Mouse (Mus musculus) c-Kit-positive CD71-negative TER-119-negative erythroid progenitor cells, embryonic 14.5 days (primary cell): Measurements from ENCODE around the gene Hoxa5.

Experiments
- DNase-seq: peaks from one replicate; pipeline ENCODE4 v3.0.0-alpha.2; 2013; ENCODE audit warnings: low read depth

The Hoxa5 gene

GRCm38 (mm10) chr6:52177061-52177735, 27.2 kb downstream of the Hoxa5 start, which contains the start of gene 5730596B20Rik:
TSS of gene 5730596B20Rik (plus strand) at chr6:52177498.
- DNase-seq: no peak

DNA sequence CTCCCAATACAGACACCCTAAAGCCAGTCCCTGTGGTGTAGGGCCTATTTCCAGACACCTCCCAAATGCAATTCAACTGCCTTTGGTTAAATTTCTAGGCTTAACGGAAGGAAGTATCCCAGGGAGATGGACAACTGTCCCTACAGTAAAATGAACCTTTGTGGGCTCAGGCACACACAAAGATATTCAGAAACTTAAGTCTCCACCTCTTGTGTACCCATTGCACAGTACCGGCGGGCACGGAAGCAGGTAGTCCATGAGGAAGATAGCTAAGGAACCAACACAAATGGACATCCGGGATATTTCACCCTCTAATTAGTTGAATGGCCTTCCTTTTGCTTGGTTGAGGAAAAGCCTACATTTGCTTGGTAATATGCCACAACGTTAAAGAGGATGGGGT, 28.0 kb downstream of the Hoxa5 start:
- no peak for DNase-seq

GRCm38 (mm10) chr6:52175864-52176263, 28.5 kb downstream of the Hoxa5 start:
- no peak for DNase-seq

DNA sequence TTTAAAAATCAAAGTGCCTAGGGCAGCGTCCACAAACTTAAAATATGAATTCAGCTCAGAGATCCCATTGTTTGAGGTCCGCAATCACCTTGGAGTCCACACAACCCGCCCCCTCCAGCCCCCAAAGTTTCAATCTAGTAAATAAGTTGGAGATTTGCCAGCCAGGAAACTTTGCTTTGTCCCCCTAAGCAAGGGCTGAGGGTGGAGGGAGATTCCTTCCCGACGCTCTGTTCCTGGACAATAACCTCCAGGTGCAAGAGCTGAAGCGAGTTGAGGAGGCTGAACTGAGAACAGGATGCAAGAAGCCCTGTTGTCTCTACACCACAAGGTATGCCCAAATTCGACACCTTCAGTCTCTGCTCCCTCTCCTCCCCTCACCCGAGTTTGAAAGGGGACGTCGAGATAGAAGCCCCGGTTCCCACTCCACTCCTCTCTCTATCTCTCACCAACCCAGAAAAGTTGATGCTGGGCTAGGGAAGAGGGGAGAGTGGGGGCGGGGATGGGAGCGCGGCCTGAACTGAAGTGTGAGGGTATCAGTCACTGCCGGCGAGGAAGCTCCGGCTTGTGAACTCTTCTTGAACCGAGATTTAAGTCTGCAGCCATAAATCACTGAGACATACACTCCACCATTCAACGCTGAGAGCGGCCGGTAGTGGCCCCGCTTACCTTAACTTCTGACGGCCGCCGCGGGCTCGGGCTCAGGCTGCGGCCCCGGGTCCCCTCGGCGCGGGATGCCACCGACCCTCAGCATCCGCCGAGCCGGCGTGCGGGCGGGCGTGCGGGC, 29.2 kb downstream of the Hoxa5 start:
- no peak for DNase-seq

- DNase-seq: no peak
Measured at GRCm38 (mm10) chr6:52173648-52174047, 30.7 kb downstream of the Hoxa5 start.

GRCm38 (mm10) chr6:52172501-52172900, 31.9 kb downstream of the Hoxa5 start:
- peak; percentile 34 for DNase-seq

- DNase-seq: no peak
Measured at GRCm38 (mm10) chr6:52171938-52172337, 32.4 kb downstream of the Hoxa5 start.

GRCm38 (mm10) chr6:52171331-52171730, 33.1 kb downstream of the Hoxa5 start:
- DNase-seq: no peak

DNA sequence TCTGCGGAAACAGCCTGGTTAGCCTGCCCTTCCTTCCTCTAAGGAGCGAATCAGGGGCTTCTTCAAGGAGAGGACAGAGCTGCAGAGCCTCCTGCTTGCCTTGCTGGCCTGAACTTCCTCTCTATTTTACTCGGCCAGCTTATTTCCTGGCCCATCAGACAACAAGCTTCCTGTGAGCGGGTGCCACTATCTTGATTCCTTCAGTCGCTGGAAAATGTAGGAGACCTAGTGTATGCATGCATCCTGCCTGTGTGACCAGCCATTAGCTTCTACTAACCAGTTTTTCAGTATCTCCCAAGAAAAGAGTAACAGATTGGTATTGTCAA, 33.5 kb downstream of the Hoxa5 start:
- DNase-seq: no peak

- DNase-seq: no peak
Measured at GRCm38 (mm10) chr6:52170166-52170897, 34.1 kb downstream of the Hoxa5 start.

- DNase-seq: no peak
Measured at GRCm38 (mm10) chr6:52169499-52170165, 34.8 kb downstream of the Hoxa5 start.

- DNase-seq: no peak
Measured at GRCm38 (mm10) chr6:52168191-52169055, 36.0 kb downstream of the Hoxa5 start.

GRCm38 (mm10) chr6:52167736-52168161, 36.6 kb downstream of the Hoxa5 start:
- DNase-seq: no peak

GRCm38 (mm10) chr6:52167176-52167575, 37.2 kb downstream of the Hoxa5 start:
- DNase-seq: no peak

- no peak for DNase-seq
Measured at GRCm38 (mm10) chr6:52166431-52167077, 37.8 kb downstream of the Hoxa5 start.

GRCm38 (mm10) chr6:52165441-52166370, 38.7 kb downstream of the Hoxa5 start:
- no peak for DNase-seq

DNA sequence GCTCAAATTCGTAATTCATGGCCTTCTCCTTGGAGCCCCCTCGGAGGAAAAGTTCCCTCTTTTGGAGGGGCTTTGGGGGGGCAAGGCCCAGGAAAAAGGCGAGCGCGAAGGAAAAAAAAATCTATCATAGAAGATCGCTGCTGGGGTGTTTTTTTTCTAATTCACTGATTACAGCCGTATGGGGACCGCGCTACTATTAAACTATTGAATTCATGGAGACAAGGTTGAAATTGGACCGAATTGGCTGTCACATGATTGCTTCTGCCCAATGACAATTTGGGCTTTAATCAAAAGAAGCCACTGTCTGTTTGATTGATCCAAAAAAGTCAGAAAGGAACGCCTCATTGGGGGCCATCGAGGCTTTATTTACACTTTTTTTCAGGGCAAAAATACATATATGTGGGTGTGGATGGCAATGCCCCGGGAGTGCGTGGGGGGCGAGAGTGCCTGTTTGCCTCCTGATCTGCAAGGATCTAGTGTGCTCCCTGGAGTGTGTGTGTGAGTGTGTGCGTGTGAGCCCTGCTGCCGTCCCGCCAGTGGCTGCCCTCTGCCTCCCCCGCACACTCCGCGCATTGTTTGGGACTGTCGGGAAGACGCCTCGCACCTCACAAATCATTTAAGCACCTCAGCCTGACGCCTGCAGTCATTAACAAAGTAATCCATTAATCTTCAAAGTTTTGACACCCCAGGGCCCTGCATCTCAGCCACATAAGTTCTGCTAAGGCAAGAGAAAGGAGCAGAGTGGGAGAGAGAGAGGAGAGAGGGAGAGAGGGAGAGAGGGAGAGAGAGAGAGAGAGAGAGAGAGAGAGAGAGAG, 39.6 kb downstream of the Hoxa5 start, which contains the start of gene Hoxa2:
Gene Hoxa2 (minus strand): TSS at position 206 of the 815 bp plus-strand sequence.
- DNase-seq: no peak

DNA sequence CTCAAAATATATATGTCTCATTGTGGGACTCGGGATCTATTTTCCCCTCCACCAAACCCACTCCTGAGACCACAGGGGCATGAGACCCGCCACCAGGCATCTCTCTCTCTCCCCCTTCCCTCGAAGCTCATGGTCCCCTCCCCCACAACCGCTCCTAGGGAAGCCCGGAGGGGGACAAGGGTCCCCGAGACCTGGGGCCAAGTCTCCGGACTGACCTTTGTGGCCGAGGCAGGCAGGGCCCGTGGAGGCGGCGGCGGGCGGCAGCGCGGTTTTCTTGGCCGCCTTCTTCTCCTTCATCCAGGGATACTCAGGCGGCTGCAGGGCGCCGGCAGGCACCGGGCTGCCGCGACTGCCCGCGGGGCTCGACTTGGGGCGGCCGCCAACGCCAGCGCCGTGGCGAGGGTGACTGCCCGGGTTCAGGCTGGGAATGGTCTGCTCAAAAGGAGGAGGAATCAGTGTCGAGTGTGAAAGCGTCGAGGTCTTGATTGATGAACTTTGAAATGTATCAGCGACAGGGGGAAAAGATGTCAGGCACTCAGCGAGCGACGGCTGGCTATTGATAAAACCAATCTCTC, 40.2 kb downstream of the Hoxa5 start:
- DNase-seq: no peak
